Mouse (Mus musculus) MEL-GATA-1-ER (cell line): ENCODE measurements around the gene Il18.

ENCODE experiments used
- DNase-seq: peaks from one replicate; pipeline ENCODE4 v3.0.0-alpha.2; 2012; ENCODE audit warnings: low read depth; ENCODE audit errors: extremely low read depth

The Il18 gene

GRCm38 (mm10) chr9:50552206-50552605, 2.4 kb upstream of the Il18 start:
- DNase-seq: peak; percentile 44

GRCm38 (mm10) chr9:50553547-50553946, 1.1 kb upstream of the Il18 start:
- no peak for DNase-seq

GRCm38 (mm10) chr9:50555094-50555446, 443 bp downstream of the Il18 start, which contains the start of gene Bco2:
Gene Bco2, minus strand, starts transcription at chr9:50555181.
- DNase-seq: no peak

GRCm38 (mm10) chr9:50561145-50561917, 6.7 kb downstream of the Il18 start, which contains the start of gene Tex12:
Gene Tex12, minus strand, starts transcription at chr9:50561325.
- no peak for DNase-seq

GRCm38 (mm10) chr9:50561918-50562360, 7.3 kb downstream of the Il18 start:
- DNase-seq: no peak

- no peak for DNase-seq
Measured at GRCm38 (mm10) chr9:50565173-50565572, 10.5 kb downstream of the Il18 start.

GRCm38 (mm10) chr9:50565940-50566339, 11.3 kb downstream of the Il18 start:
- DNase-seq: no peak

GRCm38 (mm10) chr9:50567372-50567771, 12.7 kb downstream of the Il18 start:
- no peak for DNase-seq

- DNase-seq: no peak
Measured at GRCm38 (mm10) chr9:50567881-50568280, 13.3 kb downstream of the Il18 start.

GRCm38 (mm10) chr9:50569599-50570525, 15.2 kb downstream of the Il18 start:
- no peak for DNase-seq

- DNase-seq: no peak
Measured at GRCm38 (mm10) chr9:50580370-50580769, 25.7 kb downstream of the Il18 start.

- DNase-seq: no peak
Measured at GRCm38 (mm10) chr9:50585145-50585818, 30.7 kb downstream of the Il18 start.

GRCm38 (mm10) chr9:50586955-50587354, 32.3 kb downstream of the Il18 start:
- DNase-seq: no peak

GRCm38 (mm10) chr9:50590856-50591518, 36.4 kb downstream of the Il18 start:
- DNase-seq: no peak

- no peak for DNase-seq
Measured at GRCm38 (mm10) chr9:50592955-50593354, 38.3 kb downstream of the Il18 start.

GRCm38 (mm10) chr9:50593544-50593943, 38.9 kb downstream of the Il18 start:
- peak; percentile 28 for DNase-seq

- no peak for DNase-seq
Measured at GRCm38 (mm10) chr9:50594794-50595417, 40.3 kb downstream of the Il18 start.

- no peak for DNase-seq
Measured at GRCm38 (mm10) chr9:50596973-50597372, 42.3 kb downstream of the Il18 start.

- peak; percentile 55 for DNase-seq
Measured at GRCm38 (mm10) chr9:50601536-50601935, 46.9 kb downstream of the Il18 start.

GRCm38 (mm10) chr9:50602055-50602845, 47.6 kb downstream of the Il18 start:
- DNase-seq: no peak
